Mouse (Mus musculus): ENCODE results near the gene Srp9.
A peak's percentile ranks its signal among the peaks of the same experiment; 100 is the strongest.

Srp9 gene

GRCm38 (mm10) chr1:182105023-182105422, 19.5 kb upstream of the Srp9 start:
- no peak for DNase-seq (ENCODE audit: low spot score)

DNA sequence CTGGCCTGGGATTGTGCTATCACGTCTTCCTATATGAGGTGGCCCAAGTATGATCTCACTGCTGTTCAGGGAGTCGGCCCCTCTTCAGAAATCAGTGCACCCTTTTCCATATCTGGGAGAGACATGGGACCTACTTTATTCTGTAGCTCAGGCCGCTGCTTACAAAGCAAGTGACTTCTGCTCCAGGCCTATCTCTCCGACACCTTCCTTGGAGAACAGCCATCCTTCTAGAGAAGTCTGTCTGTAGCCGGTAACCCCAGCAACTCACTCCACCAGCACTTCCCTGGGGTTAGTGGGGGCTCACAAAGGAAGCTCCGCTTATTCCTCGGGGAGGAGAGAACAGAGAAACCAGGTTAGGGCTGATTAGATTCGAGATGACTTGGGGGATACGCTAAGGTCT, 17.3 kb upstream of the Srp9 start:
- no peak for DNase-seq (ENCODE audit: low spot score)

GRCm38 (mm10) chr1:182108397-182109099, 16.0 kb upstream of the Srp9 start:
- no peak for DNase-seq (ENCODE audit: low spot score)

DNA sequence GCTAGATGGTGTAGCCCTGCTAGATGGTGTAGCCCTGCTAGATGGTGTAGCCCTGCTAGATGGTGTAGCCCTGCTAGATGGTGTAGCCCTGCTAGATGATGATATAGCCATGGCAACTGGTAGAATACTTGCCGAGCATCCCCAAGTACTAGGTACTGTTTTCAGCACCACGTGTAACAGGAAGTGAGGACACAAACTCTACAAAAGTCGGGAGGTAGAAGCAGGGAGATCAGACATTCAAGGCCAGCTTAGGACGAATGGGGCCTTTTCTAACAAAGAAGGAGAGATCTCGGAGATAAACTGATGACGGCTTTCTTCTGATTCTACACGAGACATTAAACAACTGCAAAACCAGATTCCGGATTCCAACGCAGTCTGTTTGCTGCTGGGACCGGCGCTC, 14.4 kb upstream of the Srp9 start:
- no peak for DNase-seq (ENCODE audit: low spot score)

- DNase-seq (ENCODE audit: low spot score) = no peak
Observed at GRCm38 (mm10) chr1:182110708-182111385, 13.7 kb upstream of the Srp9 start.

- DNase-seq (ENCODE audit: low spot score) = no peak
Observed at GRCm38 (mm10) chr1:182111386-182112317, 12.9 kb upstream of the Srp9 start.

- no peak for DNase-seq (ENCODE audit: low spot score)
Observed at GRCm38 (mm10) chr1:182112385-182112784, 12.2 kb upstream of the Srp9 start.

GRCm38 (mm10) chr1:182113131-182113530, 11.4 kb upstream of the Srp9 start:
- DNase-seq (ENCODE audit: low spot score) = no peak

GRCm38 (mm10) chr1:182113587-182114500, 10.7 kb upstream of the Srp9 start:
- no peak for DNase-seq (ENCODE audit: low spot score)

- DNase-seq (ENCODE audit: low spot score) = no peak
Observed at GRCm38 (mm10) chr1:182115197-182115596, 9.3 kb upstream of the Srp9 start.

DNA sequence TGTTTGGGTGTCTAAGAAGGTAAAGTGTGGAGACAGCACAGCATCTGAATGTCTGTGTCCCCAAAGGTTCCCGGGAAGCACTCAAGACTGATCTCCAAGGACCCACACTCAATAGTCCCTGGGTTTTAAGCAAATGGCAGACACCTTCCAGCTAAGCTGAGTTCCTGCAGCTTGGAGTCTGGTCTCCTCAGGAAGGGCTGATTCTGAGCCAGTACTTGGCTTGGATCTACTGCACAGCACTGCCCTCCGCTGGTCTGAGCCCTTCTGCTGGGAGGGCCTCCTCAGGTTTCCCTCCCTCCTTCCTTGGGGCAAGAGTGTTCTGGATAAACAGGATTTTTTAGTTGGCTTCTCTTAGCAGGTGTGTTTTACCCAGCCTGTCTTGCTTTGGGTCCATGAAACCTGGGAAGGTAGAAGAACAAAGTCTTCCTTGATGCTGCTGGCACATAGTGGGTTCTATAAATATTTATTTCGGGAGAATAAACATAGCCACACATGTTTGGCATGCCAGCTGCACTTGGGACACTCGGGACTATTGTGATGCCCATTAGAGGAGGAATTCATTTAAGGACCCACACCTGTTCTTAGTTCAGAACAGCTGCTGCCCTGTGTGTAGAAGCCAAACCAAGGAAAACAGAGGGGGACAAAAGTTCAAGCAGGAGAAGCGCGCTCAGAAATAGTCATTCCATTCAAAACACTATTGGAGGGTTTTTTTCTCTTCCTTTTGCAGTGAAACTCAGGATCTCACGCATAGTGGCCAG, 8.7 kb upstream of the Srp9 start:
- no peak for DNase-seq (ENCODE audit: low spot score)

- no peak for DNase-seq (ENCODE audit: low spot score)
Observed at GRCm38 (mm10) chr1:182122413-182122812, 2.1 kb upstream of the Srp9 start.

DNA sequence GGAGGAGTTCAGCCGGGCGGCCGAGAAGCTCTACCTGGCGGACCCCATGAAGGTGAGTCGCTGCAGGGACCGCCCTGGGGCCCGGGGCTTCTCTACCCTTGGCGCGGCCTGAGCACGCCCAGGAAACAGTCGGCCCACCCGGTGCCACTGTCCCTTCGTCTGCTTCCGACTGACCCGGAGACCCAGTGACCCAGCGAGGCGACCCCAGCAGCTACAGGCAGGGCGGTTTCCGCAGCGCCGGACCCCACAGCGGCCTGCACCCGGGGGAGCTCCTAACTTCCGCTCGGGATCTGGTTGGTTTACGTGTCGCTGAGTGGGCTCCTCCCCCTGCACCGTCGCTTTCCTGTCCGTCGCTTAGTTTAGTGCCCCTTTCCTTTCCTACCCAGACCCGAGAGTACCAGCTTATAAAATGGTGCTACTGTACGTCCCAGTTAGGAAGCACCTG, 409 bp downstream of the Srp9 start:
- DNase-seq (ENCODE audit: low spot score) = peak; percentile 72

GRCm38 (mm10) chr1:182130830-182131229, 6.3 kb downstream of the Srp9 start:
- DNase-seq (ENCODE audit: low spot score) = no peak

DNA sequence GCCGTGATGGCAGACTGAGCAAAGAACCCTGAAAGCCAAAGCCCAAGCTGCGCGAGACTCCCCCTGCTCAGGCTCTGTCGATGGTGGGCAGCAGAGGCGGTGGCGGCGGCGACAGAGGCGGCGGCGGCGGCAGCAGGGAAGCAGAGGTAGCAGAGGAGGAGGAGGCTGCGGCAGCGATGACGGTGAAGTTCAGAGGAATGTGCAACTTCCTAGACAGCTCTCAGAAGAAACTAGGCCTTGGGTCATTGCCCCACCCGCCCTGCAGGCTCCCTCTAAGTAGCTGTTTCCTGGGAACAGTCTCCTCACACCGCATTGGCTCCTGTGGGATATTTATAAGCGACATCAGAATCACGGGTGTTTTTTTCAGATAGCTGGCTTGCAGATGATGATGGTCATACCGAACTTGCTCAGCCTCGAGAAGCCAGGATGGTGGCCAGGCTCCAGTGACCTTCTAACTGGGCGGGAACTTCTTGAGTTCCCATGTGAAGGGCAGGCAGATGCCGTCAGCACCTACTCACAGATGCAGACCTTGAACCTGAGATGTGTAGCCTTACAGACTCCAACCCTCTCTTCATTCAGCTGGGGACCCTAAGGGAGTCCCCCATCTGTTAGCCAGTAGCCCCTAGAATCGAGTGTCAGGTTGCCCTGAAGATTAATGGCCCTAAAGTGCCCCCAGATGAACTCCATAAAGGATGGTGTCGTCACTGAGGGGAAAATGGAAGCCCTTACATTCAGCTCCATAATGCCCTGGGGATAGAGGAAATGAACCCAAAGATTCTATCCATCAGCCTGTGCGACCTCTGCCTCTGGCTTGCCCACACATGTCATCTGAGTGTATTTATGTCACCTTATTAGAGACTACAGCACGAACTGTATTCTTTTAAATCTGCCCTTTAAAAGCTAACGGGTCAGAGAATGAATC, 12.9 kb downstream of the Srp9 start:
- DNase-seq (ENCODE audit: low spot score) = no peak

GRCm38 (mm10) chr1:182138172-182138571, 13.6 kb downstream of the Srp9 start:
- no peak for DNase-seq (ENCODE audit: low spot score)

DNA sequence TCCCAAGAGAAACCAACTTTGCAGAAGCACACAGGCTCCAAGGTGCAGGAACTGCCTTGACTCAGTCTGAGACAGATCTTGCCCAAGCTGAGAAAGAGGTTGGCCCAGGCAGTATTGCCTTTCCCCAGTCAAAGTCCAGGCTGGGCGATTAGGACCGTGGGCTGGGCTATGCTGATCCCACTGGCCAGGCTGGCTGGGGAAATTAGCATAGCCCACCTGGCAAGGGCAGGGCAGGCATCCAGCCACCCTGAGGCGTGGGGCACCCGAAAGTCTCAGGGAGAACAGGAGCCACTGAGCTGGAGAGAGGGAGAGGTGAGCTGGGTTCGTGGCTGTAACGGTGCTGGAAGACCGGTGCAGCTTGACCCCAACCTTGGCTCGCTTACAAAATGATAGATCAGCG, 15.4 kb downstream of the Srp9 start:
- DNase-seq (ENCODE audit: low spot score) = no peak

GRCm38 (mm10) chr1:182140370-182140769, 15.8 kb downstream of the Srp9 start:
- peak; percentile 21 for DNase-seq (ENCODE audit: low spot score)

DNA sequence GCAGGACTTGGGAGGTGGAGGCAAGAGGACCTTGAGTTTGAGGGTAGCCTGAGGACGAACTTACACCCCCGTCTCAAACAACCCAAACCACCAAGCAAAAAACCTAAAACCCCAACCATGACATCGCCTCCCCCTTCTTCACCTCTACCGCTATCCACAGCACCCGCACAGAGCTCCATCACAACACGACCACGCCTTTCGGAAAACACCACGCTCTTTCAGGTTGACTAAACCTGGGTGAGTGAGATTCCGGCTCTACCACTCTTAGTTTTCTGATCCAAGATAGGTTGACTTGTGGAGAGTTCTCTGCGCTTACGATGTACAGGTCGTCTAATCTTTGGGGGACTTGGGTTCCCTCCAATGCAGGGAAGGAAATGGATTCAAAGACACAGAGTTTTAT, 18.2 kb downstream of the Srp9 start:
- no peak for DNase-seq (ENCODE audit: low spot score)

GRCm38 (mm10) chr1:182143288-182143687, 18.8 kb downstream of the Srp9 start:
- DNase-seq (ENCODE audit: low spot score) = no peak

Measured in ovary, adult 18-20 months (tissue).